Mouse (Mus musculus): ENCODE data around the gene Ccdc162.

DNA sequence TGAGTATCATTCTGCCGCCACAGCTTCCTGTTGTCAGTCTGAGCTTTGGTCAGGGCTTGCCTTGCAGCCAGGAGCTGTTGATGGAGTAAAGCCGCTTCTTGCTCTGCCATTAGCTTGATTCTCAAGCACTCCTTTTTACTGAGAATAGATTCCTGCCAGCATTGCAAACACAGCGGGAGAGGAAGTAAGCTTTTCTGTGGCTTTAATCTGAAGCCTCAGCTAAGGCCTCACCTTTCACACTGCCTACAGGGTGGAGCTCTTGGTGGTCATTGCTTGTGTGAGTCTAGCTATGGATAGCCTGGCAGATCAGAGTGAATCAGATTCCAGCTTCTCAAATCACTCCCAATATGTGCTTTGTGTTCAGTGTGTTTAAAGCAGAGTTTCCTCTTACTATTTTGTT lies 164.1 kb downstream of the Ccdc162 start:
- TF ChIP-seq CTCF (conservative IDR thresholded peaks at IDR 0.05; ENCODE audit: low read length), result no peak
- no peak for TF ChIP-seq NANOG (IDR thresholded peaks at IDR 0.05; ENCODE audit: borderline replicate concordance, low read length)
- TF ChIP-seq POU5F1 (IDR thresholded peaks at IDR 0.05; ENCODE audit: borderline replicate concordance, low read length), result no peak
